8 mouse cellular contexts compared by ENCODE assay signal in the genomic region with DNA sequence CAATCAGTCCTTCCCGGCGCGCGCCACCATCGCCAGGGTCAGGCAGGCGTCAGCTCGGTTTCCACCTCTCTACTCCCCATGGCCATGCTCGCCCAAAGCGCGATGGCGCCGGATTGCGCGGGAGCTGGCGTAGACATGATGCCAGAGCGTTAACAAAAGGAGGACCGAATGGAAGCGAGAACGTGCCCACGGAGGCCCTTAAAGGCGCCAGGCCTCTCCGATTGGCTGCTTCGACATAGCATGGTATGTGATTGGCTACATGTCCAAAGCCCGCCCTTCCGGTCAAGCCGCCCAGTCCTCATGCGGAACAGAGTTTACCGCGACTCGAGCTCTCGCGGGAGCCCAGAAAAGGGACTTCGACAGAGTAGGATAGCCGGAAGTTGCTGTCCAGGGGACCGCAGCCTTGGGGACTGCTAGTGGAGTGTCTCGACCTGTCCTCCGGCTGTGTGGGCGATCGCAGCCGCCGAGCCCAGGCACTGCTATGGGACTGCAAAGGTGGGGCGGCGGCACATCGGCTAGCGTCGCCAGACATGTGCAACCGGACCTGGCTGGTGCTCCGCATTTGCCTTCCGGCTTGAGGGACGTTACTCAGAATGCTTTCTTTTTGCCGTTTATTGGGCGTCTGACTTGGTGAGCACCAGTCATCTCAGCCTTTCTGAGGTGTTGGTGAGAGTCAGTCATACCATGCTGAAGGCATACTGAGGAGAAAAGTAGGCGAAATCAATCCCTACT. TPM values are rescaled to one million over a fixed set of nuclear protein-coding genes. Genes with fewer than 3 reads are reported as not detected.
DNase-seq lines count a peak whose midpoint lies in the region; ATAC-seq lines count a peak whose summit lies in the region.

No protein-coding gene starts in this region.

- H3K36me3 ChIP-seq in heart, embryonic 13.5 days = peaks cover 38% of the 10 kb centered on the region
- peaks cover 44% of the 10 kb centered on the region for H3K36me3 ChIP-seq in liver, embryonic 12.5 days
- H3K36me3 ChIP-seq in stomach, embryonic 15.5 days = peaks cover 14% of the 10 kb centered on the region; the same call in 1 of the 2 replicates

- no peaks in the 10 kb centered on the region for H3K9me3 ChIP-seq in heart, embryonic 13.5 days
- H3K9me3 ChIP-seq in liver, embryonic 12.5 days (replicated peaks) = no peaks in the 10 kb centered on the region
- no peaks in the 10 kb centered on the region for H3K9me3 ChIP-seq in stomach, embryonic 15.5 days

- WGBS in heart, embryonic 13.5 days = under 1% methylated on average over 53 of the region's 53 CpGs
- under 1% methylated on average over 53 of the region's 53 CpGs for WGBS in liver, embryonic 12.5 days (ENCODE audit: insufficient replicate concordance)
- under 1% methylated on average over 53 of the region's 53 CpGs for WGBS in stomach, embryonic 15.5 days

- H3K4me2 ChIP-seq in heart, embryonic 13.5 days = peak overlapping the region; percentile 79
- peak overlapping the region; percentile 88 for H3K4me2 ChIP-seq in liver, embryonic 12.5 days
- H3K4me2 ChIP-seq in stomach, embryonic 15.5 days = peak overlapping the region; percentile 82

- 0 out of 2 replicates have a peak, but pooled peaks cover 5% of the 10 kb centered on the region for H3K4me1 ChIP-seq in brown adipose tissue, adult 24 weeks (ENCODE audit: control insufficient read depth, insufficient read depth, insufficient read length, low read length)
- H3K4me1 ChIP-seq in heart, embryonic 13.5 days = peaks cover 52% of the 10 kb centered on the region
- peaks cover 58% of the 10 kb centered on the region for H3K4me1 ChIP-seq in liver, embryonic 12.5 days
- H3K4me1 ChIP-seq in stomach, embryonic 15.5 days = peaks cover 28% of the 10 kb centered on the region

- peak overlapping the region; percentile 96 for H3K9ac ChIP-seq in heart, embryonic 13.5 days
- H3K9ac ChIP-seq in liver, embryonic 12.5 days = peak overlapping the region; percentile 82
- H3K9ac ChIP-seq in stomach, embryonic 15.5 days = peak overlapping the region; percentile 91

- peak overlapping the region; percentile 72 for H3K27ac ChIP-seq in brown adipose tissue, adult 24 weeks (replicated peaks; ENCODE audit: low read depth, low read length)
- H3K27ac ChIP-seq in heart, embryonic 13.5 days (replicated peaks) = peak overlapping the region; percentile 96
- H3K27ac ChIP-seq in liver, embryonic 12.5 days = peak overlapping the region; percentile 87
- peak overlapping the region; percentile 94 for H3K27ac ChIP-seq in stomach, embryonic 15.5 days

- H3K4me3 ChIP-seq in brown adipose tissue, adult 24 weeks (ENCODE audit: insufficient read depth, low read depth, low read length) = peak overlapping the region; percentile 79
- peak overlapping the region; percentile 90 for H3K4me3 ChIP-seq in heart, embryonic 13.5 days
- H3K4me3 ChIP-seq in liver, embryonic 12.5 days = peak overlapping the region; percentile 75
- peak overlapping the region; percentile 91 for H3K4me3 ChIP-seq in stomach, embryonic 15.5 days (replicated peaks)

- peak; percentile 95 for DNase-seq in CD4-positive, CD25-positive, alpha-beta regulatory T cell, adult 2 months (ENCODE audit: low read depth, low spot score)
- peak; percentile 95 for DNase-seq in fat pad, adult 2 months (ENCODE audit: extremely low read depth, low read depth, low spot score)
- DNase-seq in kidney, postnatal 10 days = peak; percentile 96
- peak; percentile 90 to 91 for DNase-seq in natural killer cell, adult 2 months (ENCODE audit: low spot score in 2 of 2)

- no peaks in the 10 kb centered on the region for H3K27me3 ChIP-seq in heart, embryonic 13.5 days (replicated peaks)
- H3K27me3 ChIP-seq in liver, embryonic 12.5 days (replicated peaks) = no peaks in the 10 kb centered on the region
- H3K27me3 ChIP-seq in stomach, embryonic 15.5 days (replicated peaks) = no peaks in the 10 kb centered on the region

- ATAC-seq in heart, embryonic 13.5 days (ENCODE audit: extremely low read depth, insufficient number of reproducible peaks, low FRiP score, low TSS enrichment) = peak; percentile 98
- ATAC-seq in liver, embryonic 12.5 days = peak; percentile 98
- ATAC-seq in stomach, embryonic 15.5 days (ENCODE audit: insufficient read depth, low FRiP score, low read depth) = peak; percentile 99

RNA-seq across cellular contexts. Expression of a gene that starts 13.5 kb away (rescaled TPM):
- 85.1 and 89.8 TPM in 2 replicates for polyA plus RNA-seq in brown adipose tissue, adult 24 weeks (2012; ENCODE audit: insufficient read depth, insufficient read length, missing spikeins)
- 137 and 146 TPM in 2 replicates for polyA plus RNA-seq in heart, embryonic 13.5 days (2015; fragmentation: Nextera tagmentation; extraction: Ambion mirVana)
- 65.0 and 67.0 TPM in 2 replicates for polyA plus RNA-seq in liver, embryonic 12.5 days (2016; fragmentation: Nextera tagmentation; extraction: Ambion mirVana)
- 158 and 187 TPM in 2 replicates for polyA plus RNA-seq in stomach, embryonic 15.5 days (2015; fragmentation: Nextera tagmentation; extraction: Ambion mirVana)

Comparison
In these comparisons a context has a peak if more than half of its experiments do, and no peak if none do; other contexts are left out.
1. Peak in every context shown above with its lines: DNase-seq, ATAC-seq, H3K4me3 ChIP-seq and H3K27ac ChIP-seq.